Mouse (Mus musculus) brain, embryonic 14.5 days (tissue): ENCODE measurements at regions not wholly inside any gene's neighbourhood (a gene's known extent, or its start where the extent isn't known, plus 50 kb on each side); places are given as distances from the start of the nearest gene placed in this dataset.

Source experiments
- CTCF ChIP-seq: fragments of 200-500 bp; IDR thresholded peaks from 2 replicates; pipeline ENCODE4 v1.5.1; 2012; ENCODE audit warnings: inconsistent platforms, mild to moderate bottlenecking, moderate library complexity, borderline replicate concordance; ENCODE audit not compliant: insufficient read depth, insufficient read length; ENCODE audit errors: extremely low read depth
- POLR2A ChIP-seq: fragments of 200-500 bp; IDR thresholded peaks from 2 replicates; pipeline ENCODE4 v1.6.1; 2012; ENCODE audit warnings: mild to moderate bottlenecking, inconsistent platforms, borderline replicate concordance; ENCODE audit not compliant: poor library complexity, insufficient read depth, insufficient read length, severe bottlenecking; ENCODE audit errors: extremely low read depth

- TF ChIP-seq POLR2A (no peak), CTCF (no peak)
Observed at GRCm38 (mm10) chr12:113401578-113402113, 87.7 kb upstream of the Adam6b start.
